Mouse (Mus musculus) liver, embryonic 11.5 days (tissue): ENCODE results near the gene Arid1b. TPM values are rescaled to one million over a fixed set of nuclear protein-coding genes. Genes with fewer than 3 reads are reported as not detected.

Experiments
- ATAC-seq: fragments of 200-750 bp; cut with Nextera tagmentation; replicated peaks from 2 replicates; pipeline ENCODE4 v1.8.0; 2017; ENCODE audit warnings: moderate number of reproducible peaks, mild to moderate bottlenecking, moderate TSS enrichment, moderate library complexity; ENCODE audit not compliant: low FRiP score
- DNase-seq: peaks from one replicate; pipeline ENCODE4 v3.0.0-alpha.2; 2017; ENCODE audit warnings: low spot score
- H3K27ac ChIP-seq: fragments of 300-500 bp; sonication (generic); 2 replicates; pipeline ENCODE4 v1.5.1; 2014; ENCODE audit warnings: mild to moderate bottlenecking, low read depth, low read length, control low read depth
- H3K27me3 ChIP-seq: fragments of 300-500 bp; sonication (generic); replicated peaks from 2 replicates; pipeline ENCODE4 v1.6.1; 2014; ENCODE audit warnings: low read length, mixed read lengths; ENCODE audit not compliant: control insufficient read depth, insufficient read depth
- H3K36me3 ChIP-seq: fragments of 300-500 bp; sonication (generic); 2 replicates; pipeline ENCODE4 v1.6.1; 2014; ENCODE audit warnings: mild to moderate bottlenecking, low read length, moderate library complexity, mixed read lengths; ENCODE audit not compliant: control insufficient read depth, insufficient read depth
- H3K4me1 ChIP-seq: fragments of 300-500 bp; sonication (generic); replicated peaks from 2 replicates; pipeline ENCODE4 v1.6.1; 2014; ENCODE audit warnings: low read length, mixed read lengths; ENCODE audit not compliant: control insufficient read depth, insufficient read depth
- H3K4me2 ChIP-seq: fragments of 300-500 bp; sonication (generic); 2 replicates; pipeline ENCODE4 v1.6.1; 2014; ENCODE audit warnings: mild to moderate bottlenecking, control low read depth, moderate library complexity
- H3K4me3 ChIP-seq: fragments of 300-500 bp; sonication (generic); 2 replicates; pipeline ENCODE4 v1.5.1; 2014; ENCODE audit warnings: low read depth, low read length, control low read depth
- H3K9ac ChIP-seq: fragments of 300-500 bp; sonication (generic); 2 replicates; pipeline ENCODE4 v1.6.1; 2014; ENCODE audit warnings: low read depth, low read length, control low read depth
- H3K9me3 ChIP-seq: fragments of 300-500 bp; sonication (generic); 2 replicates; pipeline ENCODE4 v1.6.1; 2016; ENCODE audit warnings: low read length, inconsistent platforms, mixed read lengths; ENCODE audit not compliant: control insufficient read depth
- WGBS: fragments of 180-500 bp; shearing (Covaris S2); extraction: QIAGEN DNeasy Blood & Tissue Kit; methylation state at CpG from one replicate; pipeline ENCODE4 v1.1.7; 2014; 5-methylcytosine and 5-hydroxymethylcytosine counted together
- polyA plus RNA-seq: library from polyadenylated mRNA; unstranded; fragments of >200 nt; fragmentation: Nextera tagmentation; extraction: Ambion mirVana; gene quantifications from 2 replicates; pipeline ENCODE4 v1.2.1, GENCODE M21; 2014

Arid1b gene
- polyA plus RNA-seq, 1 experiment from 2014 or later, result 9.1 TPM

GRCm38 (mm10) chr17:5305783-5306477 lies 311.8 kb downstream of the Arid1b start:
- Histone ChIP-seq H3K27ac (no peak overlapping the region), H3K9me3 (no peaks in the 10 kb centered on the region), H3K27me3 (no peaks in the 10 kb centered on the region), H3K9ac (no peak overlapping the region), H3K4me3 (no peak overlapping the region), H3K4me1 (no peaks in the 10 kb centered on the region; the same call in 1 of the 2 replicates), H3K36me3 (peaks cover 6% of the 10 kb centered on the region; the same call in 1 of the 2 replicates), H3K4me2 (no peak overlapping the region)
- DNase-seq (no peak), ATAC-seq (no peak)
- 86% methylated on average over 10 of the region's 10 CpGs for WGBS

- peaks cover 6% of the 10 kb centered on the region; the same call in 1 of the 2 replicates for H3K36me3 ChIP-seq
These were observed 315.8 kb downstream of the Arid1b start for GRCm38 (mm10) chr17:5309930-5310329.

GRCm38 (mm10) chr17:5310425-5310888 lies 316.3 kb downstream of the Arid1b start:
- Histone ChIP-seq H3K4me3 (no peak overlapping the region), H3K4me2 (no peak overlapping the region), H3K36me3 (peaks cover 5% of the 10 kb centered on the region; the same call in 1 of the 2 replicates), H3K4me1 (no peaks in the 10 kb centered on the region; the same call in 1 of the 2 replicates), H3K27ac (no peak overlapping the region), H3K9me3 (no peaks in the 10 kb centered on the region), H3K9ac (no peak overlapping the region), H3K27me3 (no peaks in the 10 kb centered on the region)
- ATAC-seq (no peak), DNase-seq (no peak)
- WGBS, result 83% methylated on average over 11 of the region's 11 CpGs

More at GRCm38 (mm10) chr17:5309930-5310329, 315.8 kb downstream of the Arid1b start:
- no peak overlapping the region for H3K4me3 ChIP-seq
- H3K9me3 ChIP-seq, result no peaks in the 10 kb centered on the region
- no peaks in the 10 kb centered on the region for H3K27me3 ChIP-seq
- no peaks in the 10 kb centered on the region; the same call in 1 of the 2 replicates for H3K4me1 ChIP-seq
- no peak overlapping the region for H3K27ac ChIP-seq
- 39% methylated on average over 5 of the region's 5 CpGs for WGBS
- DNase-seq (no peak), ATAC-seq (no peak)
- no peak overlapping the region for H3K9ac ChIP-seq
- H3K4me2 ChIP-seq, result no peak overlapping the region

- Histone ChIP-seq H3K4me2 (no peak overlapping the region), H3K36me3 (no peaks in the 10 kb centered on the region; the same call in 1 of the 2 replicates), H3K9ac (no peak overlapping the region), H3K4me1 (no peaks in the 10 kb centered on the region; the same call in 1 of the 2 replicates), H3K4me3 (no peak overlapping the region), H3K27me3 (no peaks in the 10 kb centered on the region), H3K9me3 (no peaks in the 10 kb centered on the region), H3K27ac (no peak overlapping the region)
- WGBS, result 81% methylated on average over 7 of the region's 7 CpGs
- ATAC-seq, result no peak
- no peak for DNase-seq
These were observed 316.9 kb downstream of the Arid1b start for GRCm38 (mm10) chr17:5311062-5311461.

- Histone ChIP-seq H3K4me3 (no peak overlapping the region), H3K4me1 (no peaks in the 10 kb centered on the region; the same call in 1 of the 2 replicates), H3K9ac (no peak overlapping the region), H3K9me3 (no peaks in the 10 kb centered on the region), H3K27ac (no peak overlapping the region), H3K27me3 (no peaks in the 10 kb centered on the region), H3K4me2 (no peak overlapping the region), H3K36me3 (no peaks in the 10 kb centered on the region; the same call in 1 of the 2 replicates)
- no peak for DNase-seq
- no peak for ATAC-seq
- 90% methylated on average over 5 of the region's 5 CpGs for WGBS
These were observed 318.2 kb downstream of the Arid1b start for GRCm38 (mm10) chr17:5312307-5312706.

- Histone ChIP-seq H3K36me3 (0 out of 2 replicates have a peak, but pooled peaks cover 8% of the 10 kb centered on the region), H3K9me3 (no peaks in the 10 kb centered on the region), H3K4me2 (no peak overlapping the region), H3K9ac (no peak overlapping the region), H3K4me3 (no peak overlapping the region), H3K4me1 (no peaks in the 10 kb centered on the region; the same call in 1 of the 2 replicates), H3K27ac (no peak overlapping the region), H3K27me3 (no peaks in the 10 kb centered on the region)
- ATAC-seq (no peak), DNase-seq (no peak)
- WGBS, result 76% methylated on average over 7 of the region's 7 CpGs
These were observed 320.6 kb downstream of the Arid1b start for GRCm38 (mm10) chr17:5314735-5315134.

GRCm38 (mm10) chr17:5316489-5316888 lies 322.4 kb downstream of the Arid1b start:
- no peaks in the 10 kb centered on the region for H3K9me3 ChIP-seq
- 67% methylated on average over 7 of the region's 7 CpGs for WGBS
- no peak overlapping the region for H3K4me2 ChIP-seq
- DNase-seq, result no peak
- no peaks in the 10 kb centered on the region for H3K4me1 ChIP-seq
- no peak for ATAC-seq
- H3K4me3 ChIP-seq, result no peak overlapping the region
- no peak overlapping the region for H3K27ac ChIP-seq
- H3K9ac ChIP-seq, result no peak overlapping the region
- 0 out of 2 replicates have a peak, but pooled peaks cover 8% of the 10 kb centered on the region for H3K36me3 ChIP-seq
- H3K27me3 ChIP-seq, result no peaks in the 10 kb centered on the region

GRCm38 (mm10) chr17:5321589-5322225 lies 327.6 kb downstream of the Arid1b start:
- Histone ChIP-seq H3K27ac (no peak overlapping the region), H3K9me3 (no peaks in the 10 kb centered on the region), H3K4me1 (peaks cover 10% of the 10 kb centered on the region; the same call in 1 of the 2 replicates), H3K36me3 (0 out of 2 replicates have a peak, but pooled peaks cover 8% of the 10 kb centered on the region), H3K4me3 (no peak overlapping the region), H3K4me2 (no peak overlapping the region), H3K9ac (no peak overlapping the region), H3K27me3 (no peaks in the 10 kb centered on the region)
- ATAC-seq (peak; percentile 19; the same call in 1 of the 2 replicates), DNase-seq (no peak)
- WGBS, result 78% methylated on average over 8 of the region's 8 CpGs
